Mouse (Mus musculus): ENCODE measurements around the gene Evc2.
A peak's percentile ranks its signal among the peaks of the same experiment; 100 is the strongest.

Gene Evc2

DNA sequence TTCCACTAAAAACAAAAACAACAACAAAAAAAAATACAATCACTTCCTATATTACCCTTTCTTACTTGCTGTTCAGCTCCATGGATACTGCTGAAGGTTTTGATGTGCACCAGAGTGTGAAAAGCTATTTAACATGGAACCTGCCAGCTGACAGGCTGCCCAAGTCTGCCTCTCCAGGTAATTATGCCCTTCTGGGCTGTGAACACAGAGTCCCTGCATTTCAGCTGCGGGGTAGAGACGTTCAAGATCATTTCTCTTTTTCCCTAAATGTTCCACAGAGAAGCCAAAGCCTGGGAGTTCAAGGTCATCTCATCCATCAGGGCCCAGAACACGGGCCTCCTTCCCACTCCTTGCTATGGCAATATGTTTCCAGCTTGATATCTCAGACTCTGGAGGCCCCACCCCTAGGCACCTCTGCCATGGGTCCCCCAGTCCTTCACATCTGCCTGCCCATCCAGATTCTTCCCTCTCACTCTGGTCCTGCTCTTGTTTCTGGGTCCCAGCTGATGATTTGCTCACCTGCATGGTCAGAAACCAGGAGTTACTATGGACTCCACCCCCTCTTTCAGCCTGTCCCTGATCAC lies 133.8 kb downstream of the Evc2 start:
- DNase-seq (ENCODE audit: low read depth, low spot score), result peak; percentile 13

Measured in brain, adult 2 months (tissue).